Mouse (Mus musculus) retina, embryonic 14.5 days (tissue): ENCODE data around the gene Tsc1.
A peak's percentile ranks its signal among the peaks of the same experiment; 100 is the strongest.

Experiments
- DNase-seq: peaks from one replicate; pipeline ENCODE4 v3.0.0-alpha.2; 2015; ENCODE audit warnings: low spot score

The Tsc1 gene

DNA sequence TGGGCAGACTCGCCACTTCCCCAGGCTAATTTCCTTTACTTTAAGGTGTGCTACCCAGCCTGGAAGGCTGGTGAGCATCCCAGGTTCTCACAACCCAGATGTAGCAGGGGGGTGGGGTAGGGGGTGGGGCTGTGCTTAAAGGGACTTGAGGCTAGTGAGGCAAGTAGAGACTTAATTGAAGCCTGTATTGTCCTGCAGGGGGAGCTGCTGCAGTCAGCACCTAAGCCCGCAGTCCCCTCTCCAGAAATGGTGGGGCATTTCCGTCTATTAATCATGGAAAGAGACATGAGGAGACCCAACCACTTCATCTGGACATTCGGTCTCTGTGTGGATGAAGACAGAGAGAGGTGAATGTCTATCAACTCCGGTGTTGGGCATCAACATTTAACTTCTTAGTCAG lies 24.7 kb upstream of the Tsc1 start:
- peak; percentile 32 for DNase-seq

DNA sequence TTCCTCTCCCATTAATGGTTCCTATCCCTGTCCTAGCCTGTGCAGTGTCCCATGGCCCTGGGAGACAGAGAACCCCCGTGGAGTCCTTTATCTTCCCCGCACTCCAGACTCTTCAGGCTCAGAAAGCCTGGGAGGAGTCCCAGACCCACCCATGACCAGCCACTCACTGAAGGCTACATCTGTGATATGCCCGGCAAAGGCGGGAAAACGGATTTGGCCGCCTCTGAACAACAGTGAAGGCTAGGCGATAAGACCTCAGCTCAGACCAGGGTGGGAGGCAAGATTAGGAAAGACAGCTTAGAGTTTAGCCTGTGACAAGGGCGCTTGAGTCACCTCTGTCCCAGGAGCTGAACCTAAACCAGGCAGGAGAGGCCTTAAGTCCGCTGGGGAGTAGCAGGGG lies 24.2 kb upstream of the Tsc1 start:
- no peak for DNase-seq

DNA sequence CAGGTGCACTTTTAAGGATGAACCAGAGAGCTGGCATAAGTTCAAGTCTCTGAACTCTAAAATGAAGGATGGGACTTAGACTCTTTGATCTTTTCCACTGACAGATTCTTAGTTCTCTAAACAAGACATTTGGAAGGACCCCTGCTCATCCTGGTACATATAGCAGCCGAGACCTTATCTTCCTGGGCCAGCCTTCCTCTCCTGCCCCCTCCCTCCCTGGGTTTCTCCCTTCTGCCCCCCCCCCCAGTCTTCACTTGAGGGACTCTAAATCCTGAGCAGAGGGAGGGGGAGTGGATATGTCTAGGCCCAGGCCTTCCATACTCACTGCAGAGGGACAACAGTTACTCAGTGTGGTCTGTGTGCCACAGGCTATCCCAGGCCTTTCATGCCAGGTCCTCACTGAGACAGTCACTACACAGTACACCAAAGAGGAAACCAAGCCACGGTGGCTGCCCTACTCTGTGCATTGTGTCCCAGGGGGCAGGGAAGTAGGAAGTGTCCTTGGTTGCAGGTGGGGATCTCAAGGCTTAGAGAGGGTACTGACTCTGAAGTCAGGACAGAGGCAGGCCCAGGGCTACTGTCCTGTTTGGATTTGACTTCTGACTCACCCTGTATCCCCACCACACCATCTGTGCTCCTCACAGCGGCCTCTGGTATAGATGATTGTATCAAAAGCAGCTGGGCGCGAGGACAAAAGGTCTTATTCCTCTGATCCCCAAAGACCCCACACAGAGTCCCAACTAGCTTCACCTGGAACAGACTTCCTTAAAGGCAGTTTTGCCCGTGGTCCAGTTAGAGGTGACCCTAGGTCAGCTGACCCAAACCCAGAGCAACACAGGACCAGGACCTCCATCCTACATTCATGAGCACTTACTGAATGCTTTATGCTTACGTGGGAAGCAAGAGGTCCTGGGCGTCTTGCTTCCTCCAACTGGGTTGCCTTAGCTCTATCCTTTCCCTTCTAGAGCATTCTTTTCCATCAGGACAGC lies 23.2 kb upstream of the Tsc1 start:
- no peak for DNase-seq

DNA sequence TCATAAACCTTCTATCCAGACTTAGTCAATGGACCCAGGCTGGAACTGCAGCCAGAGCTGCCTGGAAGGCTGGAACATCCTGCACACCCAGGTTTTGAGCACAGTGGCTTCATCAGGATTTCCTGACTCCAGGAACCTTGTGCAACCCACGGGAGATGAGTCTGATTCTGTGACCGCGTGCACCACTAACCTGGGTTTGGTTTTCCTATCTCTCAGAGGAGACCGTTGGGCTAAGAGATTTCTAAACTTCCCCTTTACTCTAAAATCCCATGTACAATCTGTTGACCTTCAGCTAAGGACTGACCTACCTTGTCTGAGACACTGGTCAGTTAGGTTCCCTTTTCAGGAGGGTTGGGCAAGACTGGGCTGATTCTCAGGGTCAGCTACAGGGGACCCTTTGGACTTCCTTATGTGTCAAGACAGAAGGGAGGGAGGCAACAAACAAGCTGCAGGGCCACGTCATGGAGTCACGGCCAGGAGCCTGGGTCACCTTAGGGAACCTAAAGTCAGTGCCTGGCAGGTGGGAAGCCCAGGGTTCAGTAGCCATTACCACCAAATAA lies 22.2 kb upstream of the Tsc1 start:
- no peak for DNase-seq

DNA sequence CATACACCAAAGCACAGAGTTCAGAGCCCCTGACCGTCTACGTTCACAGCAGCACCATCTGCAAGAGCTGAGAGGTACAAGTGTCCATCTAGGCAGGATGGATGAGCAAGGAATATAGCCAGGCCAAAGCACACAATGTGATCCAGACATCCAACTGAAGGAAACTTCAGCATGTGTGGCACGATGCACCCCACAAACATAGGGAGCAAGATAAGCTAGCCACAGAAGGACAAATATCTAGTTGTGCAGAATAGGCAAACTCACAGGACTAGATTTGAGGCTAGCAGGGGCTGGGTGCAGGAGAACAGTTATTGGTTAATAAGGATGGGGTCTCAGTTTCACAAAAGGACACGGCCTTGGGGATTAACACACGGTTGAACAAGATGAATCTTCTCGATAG lies 21.7 kb upstream of the Tsc1 start:
- no peak for DNase-seq

DNA sequence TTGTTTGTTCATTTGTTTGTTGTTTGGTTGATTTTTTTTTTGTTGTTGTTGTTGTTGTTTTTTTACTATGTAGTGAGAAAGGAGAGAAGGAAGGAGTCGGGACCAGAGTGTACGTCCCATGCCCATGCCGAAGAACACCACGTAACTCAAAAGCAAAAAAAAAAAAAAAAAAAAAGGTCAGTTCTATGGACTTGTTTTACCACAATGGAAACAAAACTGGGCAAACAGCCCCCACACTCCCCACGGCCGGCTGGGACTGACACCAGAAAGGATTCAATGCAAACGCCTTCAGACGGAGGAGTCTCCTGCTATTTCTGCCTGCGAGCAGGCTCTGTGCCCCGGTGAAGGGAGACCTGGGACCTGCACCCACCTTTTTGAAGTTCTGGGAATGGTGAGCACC lies 20.5 kb upstream of the Tsc1 start:
- DNase-seq: no peak

DNA sequence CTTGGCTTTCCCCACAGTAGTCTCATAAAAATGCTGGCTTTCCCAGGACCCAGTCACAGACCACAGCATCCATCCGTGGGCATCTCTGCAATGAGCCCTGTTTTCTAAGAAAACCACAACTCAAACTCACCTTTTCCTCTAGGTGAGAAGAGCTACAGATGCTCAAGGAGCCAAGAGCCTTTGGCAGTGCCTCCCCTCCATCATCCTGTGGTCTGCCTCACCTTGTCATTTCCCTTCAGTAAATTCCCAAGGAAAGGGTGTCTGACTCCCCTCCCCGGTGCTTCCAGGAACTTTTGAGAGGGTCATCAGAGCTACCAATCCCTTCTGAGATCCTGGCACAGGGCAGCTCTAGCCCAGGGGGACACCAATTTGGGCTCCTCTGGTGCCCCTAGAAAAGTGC lies 19.9 kb upstream of the Tsc1 start:
- DNase-seq: no peak

DNA sequence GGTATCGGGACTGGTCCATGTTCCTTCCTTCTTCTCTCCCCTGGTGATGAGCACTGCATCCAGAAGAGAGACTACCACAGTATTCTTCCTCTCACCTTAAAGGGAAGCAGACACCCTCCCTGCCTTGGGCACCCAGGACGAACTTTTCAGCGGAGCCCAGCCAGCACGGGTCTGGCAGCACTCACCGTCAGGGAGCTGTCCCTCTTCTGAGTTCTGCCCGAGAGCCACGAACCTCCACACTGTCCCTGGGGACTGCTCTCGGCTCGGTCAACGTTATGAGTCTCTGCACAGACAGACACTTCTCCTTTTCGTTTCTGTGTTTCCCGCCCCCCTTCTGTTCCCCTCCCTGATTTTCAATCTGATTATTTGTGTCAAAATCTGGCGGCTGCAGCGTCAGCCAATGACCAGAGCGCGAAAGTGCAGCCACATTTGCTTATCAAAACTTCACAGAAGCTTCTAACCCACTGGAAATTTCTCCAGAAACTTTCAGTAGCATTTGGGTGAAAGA lies 19.3 kb upstream of the Tsc1 start, which contains the start of gene Gfi1b:
TSS of gene Gfi1b (minus strand) at position 319 of the 508 bp plus-strand sequence.
- DNase-seq: no peak

DNA sequence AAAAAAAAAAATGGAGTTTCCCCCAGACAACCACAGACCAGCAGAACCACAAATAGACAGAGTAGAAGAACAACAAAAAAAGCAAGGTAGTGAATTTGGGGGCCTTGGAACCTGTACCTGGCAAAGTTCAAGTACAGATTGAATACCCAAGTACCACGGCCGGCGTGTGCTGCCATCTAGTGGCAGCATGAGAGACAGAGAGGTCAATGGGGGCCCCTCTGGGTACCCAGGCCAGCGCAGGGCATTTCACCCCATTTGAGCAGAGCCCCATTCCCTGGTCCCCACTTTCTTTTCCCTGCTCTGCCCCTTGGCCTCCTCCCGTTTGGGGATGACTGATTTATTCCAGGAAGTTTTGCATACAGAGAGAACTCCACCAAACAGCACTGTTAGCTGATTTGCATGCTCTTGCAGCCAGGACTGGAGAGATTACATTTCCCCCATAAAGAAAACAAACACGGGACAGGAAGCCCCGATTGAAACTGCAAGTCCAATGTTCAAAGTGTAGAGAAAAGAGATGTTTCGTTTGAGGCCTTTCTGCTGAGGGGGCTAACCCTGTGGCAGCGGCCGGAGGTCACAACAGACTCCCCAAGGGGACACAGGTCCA lies 18.4 kb upstream of the Tsc1 start:
- peak; percentile 72 for DNase-seq

DNA sequence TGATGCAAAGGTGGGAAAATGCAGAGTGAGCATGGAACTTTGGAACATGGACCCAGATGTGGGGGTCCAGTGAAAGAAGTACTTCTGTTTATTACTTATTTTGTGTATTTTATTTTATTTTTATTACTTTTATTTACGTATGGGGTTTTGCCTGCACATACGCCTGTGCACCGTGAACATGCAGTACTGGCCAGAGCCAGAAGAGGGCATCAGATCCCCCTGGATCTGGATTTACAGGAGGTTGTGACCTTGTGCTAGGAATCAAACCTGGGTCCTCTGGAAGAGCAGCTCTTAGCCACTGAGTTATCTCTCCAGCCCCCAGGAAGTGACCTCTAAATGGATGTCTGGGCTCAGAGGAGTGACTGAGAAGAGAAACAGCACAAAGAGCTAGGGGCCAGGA lies 16.2 kb upstream of the Tsc1 start:
- DNase-seq: no peak

DNA sequence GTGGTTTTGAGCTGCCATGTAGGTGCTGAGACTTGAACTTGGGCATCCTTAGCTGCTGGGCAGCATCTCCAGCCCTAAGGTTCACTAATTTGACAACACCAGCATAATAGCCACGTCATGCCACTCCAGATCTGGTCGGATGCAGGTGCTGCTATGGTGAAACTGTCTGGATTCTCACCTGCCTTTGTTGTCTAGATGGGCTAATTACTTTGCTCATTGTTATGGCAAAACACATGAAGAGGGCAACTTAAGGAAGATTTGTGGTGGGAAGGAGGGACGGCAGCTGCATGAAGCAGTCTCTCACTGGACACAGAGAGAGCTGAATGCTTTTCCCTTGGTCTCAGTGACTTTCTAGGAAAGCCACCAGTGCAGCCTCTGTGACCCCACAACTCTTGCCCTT lies 15.0 kb upstream of the Tsc1 start:
- DNase-seq: no peak

DNA sequence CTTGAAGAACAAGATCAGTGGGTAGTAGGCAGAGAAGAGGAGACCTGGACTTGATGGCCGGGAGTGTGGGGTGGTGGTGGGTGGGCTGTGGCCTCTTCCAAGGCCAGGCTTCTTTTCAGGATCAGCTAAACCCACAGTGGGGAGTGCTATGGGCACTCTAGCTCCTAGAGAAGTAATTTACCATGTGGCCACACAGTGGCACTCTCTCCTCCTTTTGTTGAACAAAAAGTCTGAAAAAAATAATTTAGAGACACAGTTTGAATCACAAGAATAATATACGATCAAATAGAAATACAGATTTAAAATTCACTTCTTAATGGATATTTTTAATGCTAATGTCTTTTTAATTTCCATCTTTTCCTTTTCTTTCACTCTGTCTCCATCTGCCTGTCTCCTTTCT lies 13.0 kb upstream of the Tsc1 start:
- DNase-seq: no peak

DNA sequence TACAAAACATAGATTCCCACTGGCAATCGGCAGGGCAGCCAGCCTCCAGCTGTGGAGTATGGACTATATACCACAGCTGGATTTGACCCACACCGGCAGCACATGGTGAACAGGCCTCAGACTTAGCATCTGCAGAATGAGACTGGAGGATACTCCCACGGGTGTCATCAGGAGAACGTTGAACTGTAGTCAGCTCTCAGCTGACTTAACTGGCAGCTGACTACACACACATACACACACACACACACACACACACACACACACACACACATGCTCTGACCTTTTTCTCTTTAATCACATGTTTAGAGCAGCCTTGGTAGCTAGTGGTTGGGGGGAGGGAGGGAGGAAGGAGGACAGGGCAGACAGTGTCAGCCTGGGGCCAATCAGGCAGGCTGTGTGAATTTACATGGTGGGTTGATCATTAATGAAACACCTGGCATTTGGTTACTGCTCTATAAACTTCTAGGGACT lies 11.1 kb upstream of the Tsc1 start:
- DNase-seq: no peak

DNA sequence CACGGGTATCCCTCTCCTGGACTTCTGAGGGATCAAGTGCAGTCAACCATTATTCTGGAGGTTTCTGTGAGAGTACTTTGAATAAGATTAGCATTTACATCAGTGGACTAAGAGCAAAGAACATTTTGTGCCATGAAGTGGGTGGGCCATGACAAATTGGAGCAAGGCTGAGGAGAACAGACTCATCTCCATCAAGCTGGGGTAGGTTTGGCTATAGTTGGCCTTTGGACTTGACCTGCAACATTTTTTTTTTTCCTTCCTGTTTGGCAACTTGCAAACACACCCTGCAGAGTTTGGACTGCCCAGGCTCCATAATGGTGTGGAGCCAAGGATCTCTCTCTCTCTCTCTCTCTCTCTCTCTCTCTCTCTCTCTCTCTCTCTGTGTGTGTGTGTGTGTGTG lies 8.4 kb upstream of the Tsc1 start:
- DNase-seq: no peak

DNA sequence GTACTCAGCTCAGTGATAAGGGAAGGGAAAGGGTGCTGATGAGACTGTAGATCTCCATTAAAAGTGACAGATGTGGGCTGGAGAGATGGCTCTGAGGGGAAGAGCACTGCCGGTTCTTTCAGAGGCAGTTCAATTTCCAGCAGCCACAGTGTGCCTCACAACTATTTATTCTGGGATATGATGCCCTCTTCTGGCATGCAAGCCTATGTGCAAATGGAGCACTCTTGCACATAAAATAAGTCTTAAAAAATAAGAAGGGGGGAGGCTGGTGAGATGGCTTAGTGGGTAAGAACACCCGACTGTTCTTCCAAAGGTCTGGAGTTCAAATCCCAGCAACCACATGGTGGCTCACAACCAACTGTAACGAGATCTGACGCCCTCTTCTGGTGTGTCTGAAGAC lies 7.9 kb upstream of the Tsc1 start:
- no peak for DNase-seq

DNA sequence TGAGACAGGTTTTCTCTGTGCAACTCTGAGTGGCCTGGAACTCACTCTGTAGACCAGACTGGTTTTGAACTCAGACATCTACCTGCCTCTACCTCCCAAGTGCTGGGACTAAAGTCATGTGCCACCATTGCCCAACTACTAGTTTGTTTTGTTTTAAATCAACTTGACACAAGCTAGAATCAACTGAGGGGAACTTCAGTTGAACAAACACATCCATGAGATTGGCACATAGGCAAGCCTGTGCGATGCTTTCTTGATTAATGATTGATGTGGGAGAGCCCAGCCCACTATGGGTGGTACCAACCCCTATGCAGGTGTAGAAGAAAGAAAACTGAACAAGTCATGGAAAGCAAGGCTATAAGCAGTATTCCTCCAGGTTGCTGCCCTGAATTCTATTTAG lies 5.8 kb upstream of the Tsc1 start:
- DNase-seq: no peak

DNA sequence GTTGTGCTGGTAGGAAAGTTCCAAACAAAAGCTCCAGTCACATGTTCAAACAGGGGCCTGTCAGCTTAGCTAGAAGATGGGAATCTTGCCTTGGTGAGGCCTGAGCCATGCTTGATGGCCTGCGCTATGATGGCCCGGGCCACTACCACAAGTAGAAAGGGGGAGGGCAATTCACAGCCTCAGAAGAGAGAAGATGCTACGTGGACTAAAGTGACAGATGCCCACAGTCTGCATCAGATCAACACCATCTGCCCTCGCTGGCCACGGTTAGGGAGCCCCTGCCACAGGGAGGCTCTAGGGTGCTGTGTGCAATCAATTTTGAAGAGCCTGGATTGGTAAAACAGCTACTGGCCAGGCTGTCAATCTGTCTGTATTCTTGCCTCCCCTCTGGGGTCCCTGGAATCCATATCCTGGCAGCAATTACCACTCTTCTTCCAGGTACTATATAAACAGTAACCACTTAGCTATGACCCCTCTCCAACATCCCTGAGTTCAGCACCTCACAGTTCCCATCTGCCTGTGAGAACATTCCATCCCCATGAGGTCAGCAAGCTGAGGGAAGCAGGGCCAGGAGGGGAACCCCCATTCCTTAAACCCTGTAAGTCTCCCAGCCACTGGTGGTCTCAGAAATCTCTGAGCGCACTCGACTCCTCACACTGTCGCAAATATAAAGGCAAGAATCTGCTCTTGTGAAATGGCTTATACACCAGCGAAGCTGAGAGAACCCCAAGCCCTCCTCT lies 3.8 kb upstream of the Tsc1 start:
- DNase-seq: no peak

DNA sequence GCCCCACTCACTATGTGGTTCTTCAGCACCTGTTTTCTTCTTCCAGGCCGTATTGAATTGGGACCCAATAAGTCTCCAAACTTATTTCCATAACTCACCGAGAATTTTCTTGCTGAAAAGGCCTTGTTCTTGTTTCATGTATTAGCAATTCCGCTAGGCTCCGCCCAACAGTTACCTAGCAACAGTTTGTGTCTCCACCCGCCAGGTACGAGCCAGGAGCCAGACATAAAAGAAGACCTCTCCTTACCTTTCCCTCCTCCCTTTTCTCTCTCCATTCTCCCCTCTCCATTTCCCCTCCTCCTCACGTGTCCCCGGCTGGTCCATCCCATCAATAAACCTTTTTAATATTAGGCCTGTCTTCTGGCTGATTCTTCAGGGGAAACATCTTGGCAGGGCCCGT lies 2.7 kb upstream of the Tsc1 start:
- DNase-seq: no peak

DNA sequence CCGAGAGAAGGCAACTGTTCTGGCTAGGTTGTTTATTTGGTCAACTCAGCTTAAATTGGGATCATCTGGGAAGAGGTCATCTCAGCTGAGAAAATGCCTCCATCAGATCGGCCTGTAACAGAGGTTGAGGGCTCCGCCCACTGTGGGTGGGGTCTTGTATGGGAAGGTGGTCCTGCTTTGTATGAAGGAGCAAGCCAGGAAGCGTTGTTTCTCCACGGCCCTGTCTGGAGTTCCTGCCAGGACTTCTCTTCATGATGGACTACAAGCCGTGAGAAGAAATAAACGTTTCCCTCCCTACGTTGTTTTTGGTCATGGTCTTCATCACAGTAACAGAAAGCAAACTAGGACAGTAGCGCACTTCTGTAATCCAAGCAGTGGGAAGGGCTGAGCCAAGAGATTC lies 2.1 kb upstream of the Tsc1 start:
- DNase-seq: peak; percentile 67

DNA sequence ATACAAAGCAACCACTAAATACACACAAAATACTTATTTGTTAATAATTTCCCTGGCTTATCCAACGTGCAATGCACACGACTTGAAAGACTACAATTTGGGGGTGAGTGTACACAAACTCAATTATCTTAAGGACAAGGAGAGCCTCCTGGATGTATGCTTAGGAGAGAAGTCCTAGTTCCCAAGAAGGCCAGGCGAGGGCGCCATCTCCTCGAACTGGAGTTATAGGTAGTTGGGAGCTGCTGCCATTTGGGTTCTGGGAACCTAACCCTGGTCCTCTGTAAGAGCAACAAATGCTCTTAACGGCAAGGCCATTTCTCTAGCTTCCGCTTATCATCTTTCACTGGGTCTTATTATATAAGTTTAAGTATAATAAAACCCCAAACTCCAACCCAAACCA lies 1.2 kb upstream of the Tsc1 start:
- DNase-seq: peak; percentile 41

DNA sequence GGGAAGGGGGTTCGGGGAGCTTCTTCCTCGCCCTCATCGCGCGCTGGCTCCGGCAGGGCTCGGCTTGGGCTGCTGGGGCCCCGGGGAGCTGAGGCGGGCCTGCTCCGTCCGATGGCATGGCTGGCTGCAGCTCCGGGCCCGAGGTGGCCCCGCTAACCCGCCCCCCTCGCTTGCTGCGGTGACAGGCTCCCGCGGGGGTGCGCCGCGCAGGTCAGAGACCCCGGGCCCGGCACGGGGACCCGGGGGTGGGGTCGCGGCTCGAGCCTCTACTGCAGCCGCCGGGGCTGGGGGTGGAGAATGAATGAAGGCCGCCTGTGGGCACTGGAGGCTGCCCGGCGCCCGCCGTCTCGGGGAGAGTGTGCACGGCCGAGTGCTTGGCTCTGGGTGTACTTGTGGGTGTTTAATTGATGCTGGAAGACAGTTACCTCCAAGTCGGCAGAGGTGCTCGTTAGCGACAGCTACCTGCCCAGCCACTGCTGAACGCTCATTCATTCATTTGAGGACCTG lies 460 bp downstream of the Tsc1 start:
- DNase-seq: no peak

DNA sequence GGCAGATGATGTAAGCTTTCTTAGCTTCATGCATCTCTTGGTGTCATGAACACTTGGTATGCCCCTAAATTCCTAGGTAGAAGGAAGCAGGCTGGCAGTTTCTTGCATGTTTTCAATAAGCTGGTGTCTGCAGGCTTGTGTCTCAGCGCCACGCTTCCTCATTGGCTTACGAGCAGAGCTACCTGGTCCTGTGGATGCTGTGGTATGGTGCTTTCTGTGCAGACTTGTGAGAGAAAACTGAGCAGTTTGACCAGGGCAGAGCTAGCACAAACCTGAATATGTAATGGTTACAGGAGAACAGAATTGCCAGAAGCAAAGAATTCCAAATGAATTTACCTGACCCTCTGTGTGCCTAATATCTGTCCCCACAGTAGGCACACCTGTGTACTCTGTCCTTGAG lies 2.1 kb downstream of the Tsc1 start:
- no peak for DNase-seq
